Mouse (Mus musculus) embryonic fibroblast, embryonic 13.5 days (primary cell): ENCODE results near the gene Tnnt3.

Experiments
- CTCF ChIP-seq: IDR thresholded peaks from 2 replicates; pipeline ENCODE4 v1.5.1; 2011; ENCODE audit warnings: mild to moderate bottlenecking, control low read depth, low read length, moderate library complexity, borderline replicate concordance; ENCODE audit not compliant: insufficient read depth
- POLR2A ChIP-seq: IDR thresholded peaks from 2 replicates; pipeline ENCODE4 v1.6.1; 2011; ENCODE audit warnings: low read depth, mild to moderate bottlenecking, control low read depth, low read length, moderate library complexity

GRCm38 (mm10) chr7:142488053-142488452 is 10.6 kb upstream of the Tnnt3 start:
- TF ChIP-seq POLR2A (no peak), CTCF (no peak)
